Mouse (Mus musculus) MEL (cell line): ENCODE measurements around the gene Gm28048. TPM values are rescaled to one million over a fixed set of nuclear protein-coding genes. Genes with fewer than 3 reads are reported as not detected.

Source experiments
- DNase-seq: peaks from one replicate; pipeline ENCODE4 v3.0.0; 2011; ENCODE audit warnings: low read depth, low spot score
- H3K27ac ChIP-seq: 2 replicates; pipeline ENCODE4 v1.5.1; 2012; ENCODE audit warnings: low read depth, mild to moderate bottlenecking, control low read depth, low read length, moderate library complexity; ENCODE audit not compliant: control insufficient read depth
- H3K27me3 ChIP-seq, 2 experiments: fragments of 150-350 bp in 1 of 2; sonication (generic) in 1 of 2; 2 replicates each; pipeline ENCODE4 v1.6.1; 2012; ENCODE audit warnings: low read length in 2 of 2, mild to moderate bottlenecking in 2 of 2, improper control_type of control experiment in 1 of 2, moderate library complexity in 1 of 2; ENCODE audit not compliant: insufficient read depth in 2 of 2, control insufficient read depth in 1 of 2
- H3K36me3 ChIP-seq, 2 experiments: 2 replicates each; pipeline ENCODE4 v1.6.1; 2012 to 2014; ENCODE audit warnings: low read length in 2 of 2, improper control_type of control experiment in 1 of 2, inconsistent platforms in 1 of 2, mild to moderate bottlenecking in 1 of 2; ENCODE audit not compliant: insufficient read depth in 2 of 2, control insufficient read depth in 1 of 2
- H3K4me1 ChIP-seq, 2 experiments: fragments of 150-350 bp in 1 of 2; sonication (generic) in 1 of 2; 2 replicates each; pipeline ENCODE4 v1.6.1; 2012; ENCODE audit warnings: low read length in 2 of 2, improper control_type of control experiment in 1 of 2, mild to moderate bottlenecking in 1 of 2; ENCODE audit not compliant: insufficient read depth in 2 of 2, control insufficient read depth in 1 of 2
- H3K4me3 ChIP-seq, 2 experiments: fragments of 150-350 bp in 1 of 2; sonication (generic) in 1 of 2; 2 replicates each; pipeline ENCODE4 v1.5.1; 2012; ENCODE audit warnings: low read depth in 2 of 2, low read length in 2 of 2, mild to moderate bottlenecking in 2 of 2, moderate library complexity in 2 of 2, control low read depth in 1 of 2, improper control_type of control experiment in 1 of 2; ENCODE audit not compliant: control insufficient read depth in 1 of 2, insufficient read depth in 1 of 2
- H3K79me2 ChIP-seq: 2 replicates; pipeline ENCODE4 v1.6.1; 2012; ENCODE audit warnings: mild to moderate bottlenecking, low read length, moderate library complexity; ENCODE audit not compliant: control insufficient read depth, poor library complexity, insufficient read depth
- H3K9ac ChIP-seq: 2 replicates; pipeline ENCODE4 v1.6.1; 2012; ENCODE audit warnings: low read depth, mild to moderate bottlenecking, control low read depth, low read length, moderate library complexity; ENCODE audit not compliant: control insufficient read depth, poor library complexity, severe bottlenecking
- H3K9me3 ChIP-seq: fragments of 150-350 bp; sonication (generic); replicated peaks from 2 replicates; pipeline ENCODE4 v1.6.1; 2012; ENCODE audit warnings: mild to moderate bottlenecking, low read length, improper control_type of control experiment, moderate library complexity; ENCODE audit not compliant: insufficient read depth
- CHD2 ChIP-seq: IDR thresholded peaks from 2 replicates; pipeline ENCODE4 v1.6.1; 2011; ENCODE audit warnings: low read length, improper control_type of control experiment
- CTCF ChIP-seq, 3 experiments: IDR thresholded peaks in 2 of 3; conservative IDR thresholded peaks in 1 of 3; 2 replicates each; pipeline ENCODE4 v1.5.1; 2011 to 2012; ENCODE audit warnings: low read length in 3 of 3, low read depth in 2 of 3, mild to moderate bottlenecking in 2 of 3, improper control_type of control experiment in 1 of 3, inconsistent platforms in 1 of 3, mixed read lengths in 1 of 3, moderate library complexity in 1 of 3; ENCODE audit not compliant: control insufficient read depth in 1 of 3, insufficient read depth in 1 of 3, poor library complexity in 1 of 3, severe bottlenecking in 1 of 3
- EP300 ChIP-seq, 2 experiments: IDR thresholded peaks; 2 replicates each; pipeline ENCODE4 v1.6.1; 2011; ENCODE audit warnings: improper control_type of control experiment in 2 of 2, low read length in 2 of 2, low read depth in 1 of 2, mild to moderate bottlenecking in 1 of 2
- HCFC1 ChIP-seq: IDR thresholded peaks from 2 replicates; pipeline ENCODE4 v1.6.1; 2012; ENCODE audit warnings: low read depth, mild to moderate bottlenecking, inconsistent platforms, low read length, improper control_type of control experiment, moderate library complexity
- KAT2A ChIP-seq: conservative IDR thresholded peaks from 2 replicates; pipeline ENCODE4 v1.6.1; 2012; ENCODE audit warnings: low read depth, low read length, improper control_type of control experiment, inconsistent platforms
- MAFK ChIP-seq: IDR thresholded peaks from 2 replicates; pipeline ENCODE4 v1.6.1; 2011; ENCODE audit warnings: low read depth, mild to moderate bottlenecking, low read length, improper control_type of control experiment, borderline replicate concordance
- MAX ChIP-seq: IDR thresholded peaks from 2 replicates; pipeline ENCODE4 v1.6.1; 2011; ENCODE audit warnings: low read length, improper control_type of control experiment
- MAZ ChIP-seq: IDR thresholded peaks from 2 replicates; pipeline ENCODE4 v1.6.1; 2012; ENCODE audit warnings: low read depth, mild to moderate bottlenecking, inconsistent platforms, low read length, improper control_type of control experiment
- MEF2A ChIP-seq: IDR thresholded peaks from 2 replicates; pipeline ENCODE4 v1.6.1; 2014; ENCODE audit warnings: low read depth, mild to moderate bottlenecking, inconsistent platforms, low read length, improper control_type of control experiment; ENCODE audit not compliant: poor library complexity, insufficient replicate concordance, severe bottlenecking; ENCODE audit errors: extremely low read depth
- MYB ChIP-seq: IDR thresholded peaks from 2 replicates; pipeline ENCODE4 v1.6.1; 2011; ENCODE audit warnings: mild to moderate bottlenecking, low read depth, low read length, improper control_type of control experiment
- MYC ChIP-seq: IDR thresholded peaks from 2 replicates; pipeline ENCODE4 v1.6.1; 2011; ENCODE audit warnings: low read depth, mild to moderate bottlenecking, low read length, improper control_type of control experiment, moderate library complexity
- NELFE ChIP-seq: IDR thresholded peaks from 2 replicates; pipeline ENCODE4 v1.6.1; 2011; ENCODE audit warnings: low read depth, low read length, improper control_type of control experiment
- NRF1 ChIP-seq: IDR thresholded peaks from 2 replicates; pipeline ENCODE4 v1.6.1; 2014; ENCODE audit warnings: low read depth, mild to moderate bottlenecking, inconsistent platforms, low read length, improper control_type of control experiment, moderate library complexity; ENCODE audit not compliant: poor library complexity, insufficient read depth, severe bottlenecking
- POLR2AphosphoS2 ChIP-seq: IDR thresholded peaks from 2 replicates; pipeline ENCODE4 v1.6.1; 2011; ENCODE audit warnings: low read length, improper control_type of control experiment
- POLR2AphosphoS5 ChIP-seq: IDR thresholded peaks from 2 replicates; pipeline ENCODE4 v1.6.1; 2012; ENCODE audit warnings: low read depth, borderline replicate concordance, mild to moderate bottlenecking, inconsistent platforms, low read length, moderate library complexity, mixed read lengths
- RCOR1 ChIP-seq: IDR thresholded peaks from 2 replicates; pipeline ENCODE4 v1.6.1; 2012; ENCODE audit warnings: low read depth, mild to moderate bottlenecking, inconsistent platforms, low read length, improper control_type of control experiment
- SMC3 ChIP-seq: IDR thresholded peaks from 2 replicates; pipeline ENCODE4 v1.6.1; 2011; ENCODE audit warnings: low read depth, low read length, improper control_type of control experiment
- ZMIZ1 ChIP-seq: IDR thresholded peaks from 2 replicates; pipeline ENCODE4 v1.6.1; 2012; ENCODE audit warnings: low read depth, mild to moderate bottlenecking, inconsistent platforms, low read length, improper control_type of control experiment, moderate library complexity
- ZNF384 ChIP-seq: IDR thresholded peaks from 2 replicates; pipeline ENCODE4 v1.6.1; 2012; ENCODE audit warnings: low read depth, mild to moderate bottlenecking, inconsistent platforms, low read length, improper control_type of control experiment
- polyA plus RNA-seq, 2 experiments: library from polyadenylated mRNA; stranded (reverse) in 1 of 2; unstranded in 1 of 2; fragments of >175 nt in 1 of 2; fragments of >200 nt in 1 of 2; gene quantifications; 2 replicates each; pipeline versions ENCODE4 v1.2.1 to v1.2.4; 2012; ENCODE audit warnings: low replicate concordance in 2 of 2, low read depth in 1 of 2; ENCODE audit not compliant: insufficient read length in 2 of 2, insufficient read depth in 1 of 2, missing spikeins in 1 of 2
- total RNA-seq: library from RNA; depleted of rRNA; stranded (reverse); fragments of 300-350 nt; gene quantifications from 2 replicates; pipeline ENCODE4 v1.2.3, GENCODE M21; 2012

Gm28048 gene
- total and polyA plus RNA-seq, 3 experiments: 8.6 to 15.0 TPM; not detected in 1

DNA sequence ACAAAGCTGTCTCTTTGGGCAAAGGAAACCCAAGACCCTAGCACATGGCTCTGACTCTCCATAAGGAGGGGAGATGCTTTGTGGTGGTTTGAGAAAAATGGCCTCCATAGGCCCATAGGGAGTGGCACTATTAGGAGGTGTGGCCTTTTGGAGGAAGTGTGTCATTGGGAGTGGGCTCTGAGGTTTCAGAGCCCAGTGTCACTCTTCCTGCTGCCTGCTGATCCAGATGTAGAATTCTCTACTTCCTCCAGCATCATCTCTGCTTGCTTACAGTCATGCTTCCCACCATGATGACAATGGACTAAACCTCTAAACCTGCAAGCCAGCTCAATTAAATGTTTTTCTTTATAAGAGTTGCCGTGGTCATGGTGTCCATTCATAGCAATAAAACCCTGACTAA, 187.2 kb downstream of the Gm28048 start:
- no peaks in the 10 kb centered on the region for H3K79me2 ChIP-seq
- peaks cover 18% of the 10 kb centered on the region in 2 experiments for H3K4me1 ChIP-seq
- H3K27me3 ChIP-seq: no peaks in the 10 kb centered on the region
- no peaks in the 10 kb centered on the region for H3K9me3 ChIP-seq
- H3K36me3 ChIP-seq: peaks cover 0 to 21% of the 10 kb centered on the region in 2 experiments; a peak in 2 of 4 replicates
- DNase-seq: no peak
- peak overlapping the region; percentile 69; the same call in 1 of the 2 replicates for H3K27ac ChIP-seq
- no peak overlapping the region for H3K4me3 ChIP-seq
- TF ChIP-seq CTCF (IDR thresholded peaks at IDR 0.05 in 2 of 3, conservative IDR thresholded peaks at IDR 0.05 in 1 of 3; ENCODE audit: control insufficient read depth in 1 of 3, insufficient read depth in 1 of 3, low read depth in 2 of 3, low read length in 3 of 3, poor library complexity in 1 of 3, severe bottlenecking in 1 of 3): no peak
- 0 out of 2 replicates have a peak, but pooled peaks have one; percentile 36 for TF ChIP-seq HCFC1
- no peak for TF ChIP-seq MAX
- peak; percentile 43; the same call in 1 of the 2 replicates for TF ChIP-seq NELFE
- H3K9ac ChIP-seq: no peak overlapping the region

DNA sequence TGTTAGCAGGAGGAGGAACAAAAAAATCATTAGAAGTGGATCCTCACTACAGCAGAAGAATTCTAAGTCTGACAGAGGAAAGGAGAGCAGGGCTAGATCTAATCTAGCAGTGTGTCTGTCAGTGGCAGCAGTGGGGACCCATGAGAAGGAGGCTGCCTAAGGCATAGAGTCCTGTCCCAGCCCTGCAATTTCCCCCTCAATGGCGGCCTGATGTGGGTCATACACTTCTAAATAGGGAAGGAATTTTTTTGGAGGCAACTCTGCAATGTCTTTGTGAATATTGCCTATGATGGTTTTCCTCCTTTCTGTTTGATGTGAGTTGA, 188.0 kb downstream of the Gm28048 start:
- Histone ChIP-seq H3K4me3 (peak overlapping the region in 1 of 2 experiments; percentile 21; a peak in 1 of 4 replicates), H3K36me3 (peaks cover 0 to 21% of the 10 kb centered on the region in 2 experiments; a peak in 2 of 4 replicates), H3K4me1 (peaks cover 18% of the 10 kb centered on the region in 2 experiments), H3K79me2 (no peaks in the 10 kb centered on the region), H3K9ac (0 out of 2 replicates have a peak overlapping the region, but pooled peaks have one; percentile 1), H3K27ac (peak overlapping the region; percentile 69), H3K9me3 (no peaks in the 10 kb centered on the region), H3K27me3 (no peaks in the 10 kb centered on the region)
- TF ChIP-seq NRF1 (no peak), MAFK (no peak), EP300 (IDR thresholded peaks at IDR 0.05; ENCODE audit: low read depth in 1 of 2, low read length in 2 of 2) (no peak; a peak in 1 of 4 replicates), CHD2 (no peak), CTCF (IDR thresholded peaks at IDR 0.05 in 2 of 3, conservative IDR thresholded peaks at IDR 0.05 in 1 of 3; ENCODE audit: control insufficient read depth in 1 of 3, insufficient read depth in 1 of 3, low read depth in 2 of 3, low read length in 3 of 3, poor library complexity in 1 of 3, severe bottlenecking in 1 of 3) (no peak), MYB (no peak), KAT2A (no peak), ZNF384 (no peak), MYC (peak; percentile 46; the same call in 1 of the 2 replicates), POLR2AphosphoS5 (no peak), ZMIZ1 (no peak), MAZ (0 out of 2 replicates have a peak, but pooled peaks have one; percentile 7), MEF2A (no peak), RCOR1 (no peak), SMC3 (no peak; the same call in 1 of the 2 replicates), POLR2AphosphoS2 (no peak), MAX (no peak)
- no peak for DNase-seq
